Mouse (Mus musculus): ENCODE measurements around the gene Noxo1. TPM values are rescaled to one million over a fixed set of nuclear protein-coding genes. Genes with fewer than 3 reads are reported as not detected.

The Noxo1 gene
- polyA plus RNA-seq, 1 experiment from 2014 or later, result 2.2 TPM

- Histone ChIP-seq H3K4me3 (ENCODE audit: low read depth, low read length) (no peak overlapping the region), H3K27me3 (replicated peaks; ENCODE audit: control insufficient read depth, insufficient read depth, low read length) (no peaks in the 10 kb centered on the region), H3K4me1 (ENCODE audit: control insufficient read depth, insufficient read depth, low read length) (peaks cover 9% of the 10 kb centered on the region), H3K9me3 (replicated peaks; ENCODE audit: control insufficient read depth, low read length) (no peaks in the 10 kb centered on the region), H3K9ac (ENCODE audit: low read length) (no peak overlapping the region), H3K36me3 (ENCODE audit: control insufficient read depth, insufficient read depth, low read length) (no peaks in the 10 kb centered on the region), H3K4me2 (ENCODE audit: low read length) (no peak overlapping the region), H3K27ac (ENCODE audit: low read depth, low read length) (no peak overlapping the region)
- no peak for DNase-seq (ENCODE audit: low spot score)
- WGBS, result 76% methylated on average over 17 of the region's 17 CpGs
- ATAC-seq, result no peak
Measured at GRCm38 (mm10) chr17:24728184-24728583, 32.1 kb downstream of the Noxo1 start.

DNA sequence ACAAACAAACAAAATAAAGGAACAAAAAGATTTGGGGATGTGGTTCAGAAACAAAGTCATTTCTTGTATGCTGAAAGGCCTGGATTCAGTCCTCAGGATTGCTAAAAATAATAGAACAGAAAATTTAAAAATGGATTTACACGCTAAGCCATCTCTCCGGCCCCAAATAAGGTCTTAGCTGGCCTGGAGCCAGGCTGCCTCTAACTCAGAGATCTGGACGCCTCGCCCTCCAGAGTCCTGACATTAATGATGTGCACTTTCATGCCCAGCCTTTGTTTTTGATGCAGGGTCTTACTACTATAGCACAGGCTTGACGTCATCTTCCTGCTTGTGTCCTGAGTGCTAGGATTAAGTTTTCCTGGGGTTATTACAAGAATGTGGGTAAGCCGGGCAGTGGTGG lies 33.0 kb downstream of the Noxo1 start:
- Histone ChIP-seq H3K36me3 (ENCODE audit: control insufficient read depth, insufficient read depth, low read length) (no peaks in the 10 kb centered on the region), H3K27ac (ENCODE audit: low read depth, low read length) (no peak overlapping the region), H3K4me2 (ENCODE audit: low read length) (no peak overlapping the region), H3K9ac (ENCODE audit: low read length) (no peak overlapping the region), H3K4me3 (ENCODE audit: low read depth, low read length) (no peak overlapping the region), H3K4me1 (ENCODE audit: control insufficient read depth, insufficient read depth, low read length) (0 out of 2 replicates have a peak, but pooled peaks cover 4% of the 10 kb centered on the region), H3K9me3 (replicated peaks; ENCODE audit: control insufficient read depth, low read length) (no peaks in the 10 kb centered on the region), H3K27me3 (replicated peaks; ENCODE audit: control insufficient read depth, insufficient read depth, low read length) (no peaks in the 10 kb centered on the region)
- no peak for DNase-seq (ENCODE audit: low spot score)
- no peak for ATAC-seq
- WGBS, result 75% methylated on average over 6 of the region's 6 CpGs

DNA sequence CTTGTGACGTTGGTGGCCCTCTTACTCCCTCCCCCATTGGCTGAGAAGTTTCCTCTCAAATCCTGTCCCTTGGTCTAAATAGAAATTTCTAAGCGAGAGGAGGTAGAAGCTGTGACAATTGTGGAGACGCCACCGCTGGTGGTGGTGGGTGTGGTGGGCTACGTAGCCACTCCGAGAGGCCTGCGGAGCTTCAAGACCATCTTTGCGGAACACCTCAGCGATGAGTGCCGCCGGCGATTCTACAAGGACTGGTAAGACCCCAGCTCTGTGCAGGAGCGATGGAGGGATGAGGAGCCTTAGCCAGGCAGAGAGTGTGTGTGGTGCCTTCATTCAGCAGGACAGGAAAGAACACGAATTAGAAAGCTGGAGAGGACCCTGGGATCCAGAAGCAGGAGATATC lies 34.8 kb downstream of the Noxo1 start:
- 84% methylated on average over 14 of the region's 14 CpGs for WGBS
- DNase-seq (ENCODE audit: low spot score), result no peak

GRCm38 (mm10) chr17:24732233-24732935 lies 36.4 kb downstream of the Noxo1 start:
- no peak for DNase-seq (ENCODE audit: low spot score)
- Histone ChIP-seq H3K9me3 (replicated peaks; ENCODE audit: control insufficient read depth, low read length) (no peaks in the 10 kb centered on the region), H3K4me2 (ENCODE audit: low read length) (no peak overlapping the region), H3K9ac (ENCODE audit: low read length) (no peak overlapping the region), H3K4me3 (ENCODE audit: low read depth, low read length) (no peak overlapping the region), H3K4me1 (ENCODE audit: control insufficient read depth, insufficient read depth, low read length) (peaks cover 7% of the 10 kb centered on the region), H3K27me3 (replicated peaks; ENCODE audit: control insufficient read depth, insufficient read depth, low read length) (no peaks in the 10 kb centered on the region), H3K27ac (ENCODE audit: low read depth, low read length) (no peak overlapping the region), H3K36me3 (ENCODE audit: control insufficient read depth, insufficient read depth, low read length) (no peaks in the 10 kb centered on the region)
- ATAC-seq, result no peak
- 83% methylated on average over 12 of the region's 12 CpGs for WGBS

More for the DNA sequence above, 34.8 kb downstream of the Noxo1 start:
- Histone ChIP-seq H3K27ac (ENCODE audit: low read depth, low read length) (no peak overlapping the region), H3K27me3 (replicated peaks; ENCODE audit: control insufficient read depth, insufficient read depth, low read length) (no peaks in the 10 kb centered on the region), H3K4me3 (ENCODE audit: low read depth, low read length) (no peak overlapping the region), H3K4me1 (ENCODE audit: control insufficient read depth, insufficient read depth, low read length) (no peaks in the 10 kb centered on the region), H3K36me3 (ENCODE audit: control insufficient read depth, insufficient read depth, low read length) (no peaks in the 10 kb centered on the region), H3K9ac (ENCODE audit: low read length) (no peak overlapping the region), H3K9me3 (replicated peaks; ENCODE audit: control insufficient read depth, low read length) (no peaks in the 10 kb centered on the region), H3K4me2 (ENCODE audit: low read length) (no peak overlapping the region)
- no peak for ATAC-seq

GRCm38 (mm10) chr17:24733434-24734050 lies 37.5 kb downstream of the Noxo1 start:
- H3K4me2 ChIP-seq (ENCODE audit: low read length), result no peak overlapping the region
- no peak overlapping the region for H3K9ac ChIP-seq (ENCODE audit: low read length)
- H3K27ac ChIP-seq (ENCODE audit: low read depth, low read length), result no peak overlapping the region
- no peaks in the 10 kb centered on the region for H3K27me3 ChIP-seq (replicated peaks; ENCODE audit: control insufficient read depth, insufficient read depth, low read length)
- no peak overlapping the region for H3K4me3 ChIP-seq (ENCODE audit: low read depth, low read length)
- DNase-seq (ENCODE audit: low spot score), result no peak
- 87% methylated on average over 21 of the region's 21 CpGs for WGBS
- H3K36me3 ChIP-seq (ENCODE audit: control insufficient read depth, insufficient read depth, low read length), result no peaks in the 10 kb centered on the region
- H3K4me1 ChIP-seq (ENCODE audit: control insufficient read depth, insufficient read depth, low read length), result peaks cover 8% of the 10 kb centered on the region
- H3K9me3 ChIP-seq (replicated peaks; ENCODE audit: control insufficient read depth, low read length), result no peaks in the 10 kb centered on the region
- ATAC-seq, result no peak

DNA sequence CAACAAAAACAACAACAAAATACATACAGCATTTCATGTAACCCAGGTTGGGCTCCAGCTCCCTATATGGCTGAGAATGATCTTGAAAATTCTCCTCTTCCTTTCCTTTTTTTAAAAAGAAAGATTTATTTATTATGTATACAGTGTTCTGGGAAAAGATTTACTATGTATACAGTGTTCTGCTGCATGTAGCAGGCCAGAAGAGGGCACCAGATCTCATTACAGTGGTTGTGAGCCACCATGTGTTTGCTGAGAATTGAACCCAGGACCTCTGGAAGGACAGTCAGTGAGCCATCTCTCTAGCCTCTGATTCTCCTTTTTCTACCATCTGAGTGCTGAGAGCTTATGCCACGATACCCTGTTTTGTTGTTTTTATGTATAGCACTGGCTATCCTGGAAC lies 38.5 kb downstream of the Noxo1 start:
- 93% methylated on average over 1 of the region's 1 CpGs for WGBS
- Histone ChIP-seq H3K27me3 (replicated peaks; ENCODE audit: control insufficient read depth, insufficient read depth, low read length) (no peaks in the 10 kb centered on the region), H3K27ac (ENCODE audit: low read depth, low read length) (no peak overlapping the region), H3K9ac (ENCODE audit: low read length) (no peak overlapping the region), H3K9me3 (replicated peaks; ENCODE audit: control insufficient read depth, low read length) (no peaks in the 10 kb centered on the region), H3K4me2 (ENCODE audit: low read length) (no peak overlapping the region), H3K4me1 (ENCODE audit: control insufficient read depth, insufficient read depth, low read length) (peaks cover 8% of the 10 kb centered on the region), H3K4me3 (ENCODE audit: low read depth, low read length) (no peak overlapping the region), H3K36me3 (ENCODE audit: control insufficient read depth, insufficient read depth, low read length) (peaks cover 2% of the 10 kb centered on the region; the same call in 1 of the 2 replicates)
- no peak for ATAC-seq
- DNase-seq (ENCODE audit: low spot score), result no peak

DNA sequence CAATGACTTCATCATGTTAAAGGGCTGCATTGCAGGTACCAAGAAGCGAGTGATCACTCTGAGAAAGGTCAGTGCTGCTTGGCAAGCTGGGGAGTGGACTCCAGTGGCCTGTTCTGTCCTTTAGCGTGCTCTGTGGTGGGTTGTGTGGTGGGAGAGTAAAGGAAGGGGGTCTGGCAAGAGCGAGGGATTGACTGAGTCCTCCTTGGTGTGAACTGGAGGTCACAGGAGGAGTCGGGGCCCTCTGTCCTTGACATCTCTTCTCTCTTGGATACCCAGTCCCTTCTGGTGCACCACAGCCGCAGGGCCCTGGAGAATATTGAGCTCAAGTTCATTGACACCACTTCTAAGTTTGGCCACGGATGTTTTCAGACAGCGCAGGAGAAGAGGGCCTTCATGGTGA lies 39.4 kb downstream of the Noxo1 start:
- Histone ChIP-seq H3K4me1 (ENCODE audit: control insufficient read depth, insufficient read depth, low read length) (peaks cover 8% of the 10 kb centered on the region), H3K4me3 (ENCODE audit: low read depth, low read length) (no peak overlapping the region), H3K4me2 (ENCODE audit: low read length) (no peak overlapping the region), H3K27me3 (replicated peaks; ENCODE audit: control insufficient read depth, insufficient read depth, low read length) (no peaks in the 10 kb centered on the region), H3K9me3 (replicated peaks; ENCODE audit: control insufficient read depth, low read length) (no peaks in the 10 kb centered on the region), H3K9ac (ENCODE audit: low read length) (no peak overlapping the region), H3K27ac (ENCODE audit: low read depth, low read length) (no peak overlapping the region), H3K36me3 (ENCODE audit: control insufficient read depth, insufficient read depth, low read length) (peaks cover 3% of the 10 kb centered on the region; the same call in 1 of the 2 replicates)
- DNase-seq (ENCODE audit: low spot score) (no peak), ATAC-seq (no peak)
- WGBS, result 84% methylated on average over 7 of the region's 7 CpGs

DNA sequence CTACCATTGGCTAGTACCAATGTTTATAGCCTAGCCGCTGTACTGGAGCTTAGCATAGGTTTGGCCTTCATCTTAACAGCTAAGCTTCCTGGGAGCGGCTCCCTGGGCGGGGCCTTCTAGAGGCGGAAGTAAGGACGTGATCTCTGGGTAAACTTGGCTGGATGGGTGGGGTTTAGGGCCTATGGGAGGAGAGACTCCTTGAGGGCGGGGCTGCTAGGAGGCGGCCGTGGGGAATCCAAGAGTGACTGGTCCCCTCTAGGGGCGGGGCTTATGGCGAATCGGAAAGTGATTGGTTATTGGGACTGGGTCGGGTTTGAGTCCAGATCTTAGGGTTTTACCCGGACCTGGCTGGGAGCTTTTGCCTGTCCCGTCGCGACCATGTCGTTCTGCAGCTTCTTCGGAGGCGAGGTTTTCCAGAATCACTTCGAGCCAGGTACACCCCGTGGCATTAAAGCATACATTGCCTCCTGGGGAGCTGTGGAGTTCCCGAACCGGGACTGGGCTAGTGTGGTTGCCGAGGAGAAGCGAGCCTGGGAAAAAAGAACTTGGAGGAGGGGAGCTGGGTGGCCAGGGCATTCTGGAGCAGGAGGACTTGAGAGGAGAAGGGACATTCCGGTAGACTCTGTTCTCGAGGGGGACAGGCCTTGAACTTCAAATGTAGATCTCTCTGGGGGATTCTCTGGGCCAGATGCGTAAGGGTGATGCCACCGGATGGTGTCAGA lies 40.5 kb downstream of the Noxo1 start, which contains the start of gene Msrb1:
Msrb1 (plus strand) TSS at position 313 of the 722 bp plus-strand sequence.
- peaks cover 8% of the 10 kb centered on the region for H3K4me1 ChIP-seq (ENCODE audit: control insufficient read depth, insufficient read depth, low read length)
- peaks cover 3% of the 10 kb centered on the region; the same call in 1 of the 2 replicates for H3K36me3 ChIP-seq (ENCODE audit: control insufficient read depth, insufficient read depth, low read length)
- ATAC-seq (peak; percentile 98), DNase-seq (ENCODE audit: low spot score) (peak; percentile 99)
- no peak within 1 kb of the TSS for H3K27ac ChIP-seq (ENCODE audit: low read depth, low read length)
- H3K9me3 ChIP-seq (replicated peaks; ENCODE audit: control insufficient read depth, low read length), result no peaks in the 10 kb centered on the region
- no peaks in the 10 kb centered on the region for H3K27me3 ChIP-seq (replicated peaks; ENCODE audit: control insufficient read depth, insufficient read depth, low read length)
- H3K4me2 ChIP-seq (ENCODE audit: low read length), result peak within 1 kb of the TSS; percentile 89
- peak within 1 kb of the TSS; percentile 65 for H3K9ac ChIP-seq (ENCODE audit: low read length)
- under 1% methylated on average over 29 of the region's 29 CpGs for WGBS
- H3K4me3 ChIP-seq (ENCODE audit: low read depth, low read length), result peak within 1 kb of the TSS; percentile 53

All from forebrain, embryonic 14.5 days (tissue).